Mouse (Mus musculus) regulatory T cell (primary cell): ENCODE results near the gene Unc45a.

Experiments
- in situ Hi-C: fragments of 300-600 bp; cut with MboI, MseI; formaldehyde crosslinking; loops from one replicate; pipeline ENCODE4 v1.15.1; 2025; ENCODE audit warnings: high pct_unique_total_duplicates

The Unc45a gene

GRCm38 (mm10) chr7:80284391-80284790, 56.4 kb downstream of the Unc45a start:
- in situ Hi-C loops = loop anchor here (10.0 kb wide), 1 partner anchor 1060 kb away; the partner anchor contains the start of gene Rps17

- in situ Hi-C loops = loop anchor here (10.0 kb wide), 1 partner anchor 1061 kb away; the partner anchor contains the start of gene Rps17
Measured at GRCm38 (mm10) chr7:80283226-80283918, 57.4 kb downstream of the Unc45a start.

GRCm38 (mm10) chr7:80281646-80282045, 59.2 kb downstream of the Unc45a start:
- in situ Hi-C loops = loop anchor here (10.0 kb wide), 1 partner anchor 1063 kb away; the partner anchor contains the start of gene Rps17

GRCm38 (mm10) chr7:80280998-80281397, 59.8 kb downstream of the Unc45a start:
- in situ Hi-C loops = loop anchor here (10.0 kb wide), 1 partner anchor 1064 kb away; the partner anchor contains the start of gene Rps17

- in situ Hi-C loops = loop anchor here (10.0 kb wide), 1 partner anchor 1065 kb away; the partner anchor contains the start of gene Rps17
Measured at GRCm38 (mm10) chr7:80280032-80280431, 60.8 kb downstream of the Unc45a start.

- in situ Hi-C loops = no loop called here
Measured at GRCm38 (mm10) chr7:80276374-80276773, 64.4 kb downstream of the Unc45a start.
